Mouse (Mus musculus) forebrain, embryonic 16.5 days (tissue): ENCODE data around the gene Clec16a. TPM values are rescaled to one million over a fixed set of nuclear protein-coding genes. Genes with fewer than 3 reads are reported as not detected.
A peak's percentile ranks its signal among the peaks of the same experiment; 100 is the strongest.

ENCODE experiments used
- ATAC-seq: fragments of 200-750 bp; cut with Nextera tagmentation; 2 replicates; pipeline ENCODE4 v1.8.0; 2017; ENCODE audit warnings: mild to moderate bottlenecking, moderate library complexity
- H3K27ac ChIP-seq: fragments of 300-500 bp; sonication (generic); 2 replicates; pipeline ENCODE4 v1.5.1; 2014; ENCODE audit warnings: low read length, control low read depth
- H3K27me3 ChIP-seq: fragments of 300-500 bp; sonication (generic); replicated peaks from 2 replicates; pipeline ENCODE4 v1.6.1; 2014; ENCODE audit warnings: low read length; ENCODE audit not compliant: control insufficient read depth, insufficient read depth
- H3K36me3 ChIP-seq: fragments of 300-500 bp; sonication (generic); 2 replicates; pipeline ENCODE4 v1.6.1; 2014; ENCODE audit not compliant: control insufficient read depth, insufficient read depth
- H3K4me1 ChIP-seq: fragments of 300-500 bp; sonication (generic); replicated peaks from 2 replicates; pipeline ENCODE4 v1.6.1; 2014; ENCODE audit warnings: low read length; ENCODE audit not compliant: control insufficient read depth, insufficient read depth
- H3K4me2 ChIP-seq: fragments of 300-500 bp; sonication (generic); 2 replicates; pipeline ENCODE4 v1.6.1; 2014; ENCODE audit warnings: mild to moderate bottlenecking, low read length, control low read depth
- H3K4me3 ChIP-seq: fragments of 300-500 bp; sonication (generic); replicated peaks from 2 replicates; pipeline ENCODE4 v1.5.1; 2014; ENCODE audit warnings: mild to moderate bottlenecking, low read length, control low read depth
- H3K9ac ChIP-seq: fragments of 300-500 bp; sonication (generic); replicated peaks from 2 replicates; pipeline ENCODE4 v1.6.1; 2014; ENCODE audit warnings: low read depth, low read length, control low read depth
- H3K9me3 ChIP-seq: fragments of 300-500 bp; sonication (generic); 2 replicates; pipeline ENCODE4 v1.6.1; 2016; ENCODE audit warnings: low read length; ENCODE audit not compliant: control insufficient read depth
- WGBS: fragments of 180-500 bp; shearing (Covaris S2); extraction: QIAGEN DNeasy Blood & Tissue Kit; methylation state at CpG from one replicate; pipeline ENCODE4 v1.1.7; 2014; 5-methylcytosine and 5-hydroxymethylcytosine counted together
- polyA plus RNA-seq: library from polyadenylated mRNA; unstranded; fragments of >200 nt; fragmentation: Nextera tagmentation; extraction: Ambion mirVana; gene quantifications from 2 replicates; pipeline ENCODE4 v1.2.1, GENCODE M21; 2015

Clec16a gene
- polyA plus RNA-seq, 1 experiment from 2014 or later: 72.8 TPM

DNA sequence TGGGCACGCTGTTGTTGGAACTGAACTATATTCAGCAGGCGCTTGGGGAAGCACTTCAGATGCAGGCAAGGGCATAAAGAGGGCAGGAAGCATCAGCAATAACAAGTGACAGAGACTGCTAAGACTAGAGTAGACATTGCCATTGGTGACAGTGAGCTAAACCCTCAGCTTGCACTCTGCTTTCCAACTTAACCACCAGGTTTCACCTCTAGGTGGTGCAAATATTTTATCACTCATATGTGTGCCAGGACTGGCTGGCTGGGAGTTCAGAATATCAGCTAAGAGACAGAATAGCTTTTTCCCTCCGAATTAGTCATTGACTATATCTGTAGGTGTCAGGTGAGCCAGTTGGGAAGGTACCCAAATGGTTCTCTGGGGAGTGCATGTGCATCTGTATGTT, 41.4 kb downstream of the Clec16a start:
- no peak overlapping the region for H3K9ac ChIP-seq
- WGBS: 89% methylated on average over 3 of the region's 3 CpGs
- no peak overlapping the region for H3K4me2 ChIP-seq
- H3K36me3 ChIP-seq: 0 out of 2 replicates have a peak, but pooled peaks cover 3% of the 10 kb centered on the region
- no peaks in the 10 kb centered on the region for H3K27me3 ChIP-seq
- H3K4me3 ChIP-seq: no peak overlapping the region
- ATAC-seq: no peak
- no peaks in the 10 kb centered on the region for H3K4me1 ChIP-seq
- no peaks in the 10 kb centered on the region for H3K9me3 ChIP-seq
- H3K27ac ChIP-seq: no peak overlapping the region

DNA sequence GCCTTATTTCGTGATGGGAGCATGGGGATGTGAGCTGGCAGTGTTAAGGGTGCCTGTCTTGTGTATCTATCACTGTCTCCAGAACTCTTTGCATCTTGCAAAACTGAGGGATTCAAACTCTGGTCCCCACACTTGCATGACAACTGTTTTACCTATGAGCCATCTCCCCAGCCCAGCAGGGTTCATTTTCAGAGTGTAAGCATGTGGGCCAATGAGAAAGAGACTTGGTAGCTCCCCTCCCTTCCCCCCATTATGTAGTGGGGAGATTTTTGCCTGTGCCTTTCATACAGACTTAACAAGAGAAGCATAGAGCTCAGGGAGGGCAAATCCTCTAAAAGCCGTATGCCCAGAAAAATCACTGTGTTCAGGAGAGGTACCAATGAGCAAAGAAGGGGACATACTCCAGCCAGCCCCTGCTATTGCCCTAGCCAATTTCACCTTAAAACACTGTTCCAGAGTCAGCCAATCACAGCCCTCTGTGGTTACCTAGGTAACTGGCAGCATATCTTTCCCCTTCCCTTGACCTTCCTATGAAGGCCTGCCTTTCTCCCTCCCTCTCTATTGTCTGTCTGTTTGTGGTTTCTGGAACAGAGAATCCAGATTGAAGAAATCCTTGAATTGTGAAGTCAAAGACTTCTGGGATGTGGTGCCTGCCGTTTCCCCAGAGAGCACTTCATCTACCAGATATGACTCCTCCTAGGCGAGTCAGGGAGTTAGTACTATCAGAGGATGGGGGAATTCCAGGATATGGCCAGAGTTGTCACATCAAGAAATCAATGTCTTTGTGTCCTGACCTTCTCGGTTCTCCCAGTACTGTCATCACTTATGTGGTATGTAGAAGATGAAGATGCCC, 55.0 kb downstream of the Clec16a start:
- Histone ChIP-seq H3K27ac (peak overlapping the region; percentile 10; the same call in 1 of the 2 replicates), H3K27me3 (no peaks in the 10 kb centered on the region), H3K36me3 (peaks cover 10% of the 10 kb centered on the region), H3K4me3 (no peak overlapping the region), H3K4me1 (peaks cover 4% of the 10 kb centered on the region; the same call in 1 of the 2 replicates), H3K4me2 (no peak overlapping the region), H3K9me3 (no peaks in the 10 kb centered on the region), H3K9ac (no peak overlapping the region)
- WGBS: 69% methylated on average over 5 of the region's 5 CpGs
- ATAC-seq: peak; percentile 77

DNA sequence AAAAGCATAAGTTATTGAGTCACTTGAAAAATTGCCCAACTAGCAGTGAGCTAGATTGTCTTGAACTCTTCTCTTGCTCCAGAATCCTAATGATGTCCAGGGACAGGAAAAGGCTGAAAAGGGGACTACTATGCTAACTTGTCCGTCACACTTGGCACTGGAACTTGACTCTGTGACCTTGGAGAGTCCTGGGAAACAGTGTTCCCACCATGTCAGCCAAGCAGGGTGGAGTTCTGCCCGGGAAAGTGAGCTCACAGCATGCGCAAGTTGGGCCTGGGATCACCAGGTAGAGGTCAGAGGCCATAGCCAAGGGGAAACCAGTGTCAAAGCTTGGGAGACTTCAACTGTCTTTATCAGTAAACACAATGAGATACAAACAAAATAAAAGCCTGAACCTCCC, 62.7 kb downstream of the Clec16a start:
- Histone ChIP-seq H3K4me1 (no peaks in the 10 kb centered on the region), H3K27ac (no peak overlapping the region), H3K4me3 (no peak overlapping the region), H3K36me3 (no peaks in the 10 kb centered on the region), H3K9ac (no peak overlapping the region), H3K4me2 (no peak overlapping the region), H3K9me3 (no peaks in the 10 kb centered on the region), H3K27me3 (no peaks in the 10 kb centered on the region)
- no peak for ATAC-seq
- WGBS: 89% methylated on average over 3 of the region's 3 CpGs

DNA sequence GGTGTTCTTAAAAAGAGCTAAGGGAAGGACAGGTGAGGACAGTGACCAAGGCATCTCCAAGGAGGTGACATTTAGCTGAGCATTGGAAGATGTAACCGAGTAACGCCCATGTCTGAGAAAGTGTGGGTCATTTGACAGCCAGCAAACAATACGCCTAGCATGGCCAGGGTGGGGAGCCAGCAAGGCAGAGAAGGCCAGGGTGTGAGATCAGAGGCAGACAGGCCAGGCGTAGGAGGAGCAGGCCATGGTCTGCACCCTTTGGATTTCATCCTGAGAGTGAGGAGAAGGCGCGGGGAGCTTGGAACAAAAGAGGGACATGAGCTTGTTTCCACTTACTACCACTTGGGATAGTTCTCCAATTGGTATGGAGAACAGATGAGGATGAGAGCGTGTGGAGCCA, 64.8 kb downstream of the Clec16a start:
- no peak for ATAC-seq
- no peak overlapping the region for H3K4me3 ChIP-seq
- H3K9me3 ChIP-seq: no peaks in the 10 kb centered on the region
- H3K4me1 ChIP-seq: no peaks in the 10 kb centered on the region
- H3K27me3 ChIP-seq: no peaks in the 10 kb centered on the region
- no peak overlapping the region for H3K4me2 ChIP-seq
- no peak overlapping the region for H3K27ac ChIP-seq
- WGBS: 94% methylated on average over 7 of the region's 7 CpGs
- no peak overlapping the region for H3K9ac ChIP-seq
- 0 out of 2 replicates have a peak, but pooled peaks cover 2% of the 10 kb centered on the region for H3K36me3 ChIP-seq

GRCm38 (mm10) chr16:10610801-10611200, 65.7 kb downstream of the Clec16a start:
- Histone ChIP-seq H3K4me3 (no peak overlapping the region), H3K9me3 (no peaks in the 10 kb centered on the region), H3K27ac (no peak overlapping the region), H3K4me2 (no peak overlapping the region), H3K9ac (no peak overlapping the region), H3K36me3 (0 out of 2 replicates have a peak, but pooled peaks cover 2% of the 10 kb centered on the region), H3K4me1 (no peaks in the 10 kb centered on the region), H3K27me3 (no peaks in the 10 kb centered on the region)
- 93% methylated on average over 6 of the region's 6 CpGs for WGBS
- no peak for ATAC-seq

GRCm38 (mm10) chr16:10611306-10611705, 66.2 kb downstream of the Clec16a start:
- ATAC-seq: no peak
- no peaks in the 10 kb centered on the region for H3K9me3 ChIP-seq
- 89% methylated on average over 4 of the region's 4 CpGs for WGBS
- no peak overlapping the region for H3K4me2 ChIP-seq
- no peaks in the 10 kb centered on the region for H3K27me3 ChIP-seq
- no peaks in the 10 kb centered on the region for H3K4me1 ChIP-seq
- H3K4me3 ChIP-seq: no peak overlapping the region
- no peak overlapping the region for H3K9ac ChIP-seq
- 0 out of 2 replicates have a peak, but pooled peaks cover 5% of the 10 kb centered on the region for H3K36me3 ChIP-seq
- no peak overlapping the region for H3K27ac ChIP-seq

DNA sequence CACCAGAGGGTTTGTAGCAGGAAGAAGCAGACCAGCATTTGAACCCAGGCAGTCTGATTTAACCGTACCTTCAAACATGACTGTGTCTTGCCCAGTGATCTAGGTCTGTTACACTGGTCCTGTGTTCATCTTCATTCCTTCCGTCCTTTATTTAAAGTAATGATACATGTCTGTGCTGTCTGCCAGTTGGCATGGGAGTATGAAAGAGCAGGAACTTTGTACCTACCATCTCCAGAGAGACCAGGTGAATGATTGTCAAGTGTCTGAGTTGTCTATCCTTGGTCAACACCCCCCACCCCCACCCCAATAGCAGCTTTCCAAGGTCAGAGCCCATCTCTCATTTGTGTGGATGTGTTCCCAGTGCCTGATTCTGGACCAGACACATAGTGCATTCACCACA, 68.9 kb downstream of the Clec16a start:
- Histone ChIP-seq H3K27ac (no peak overlapping the region), H3K4me2 (no peak overlapping the region), H3K9ac (no peak overlapping the region), H3K4me3 (no peak overlapping the region), H3K36me3 (0 out of 2 replicates have a peak, but pooled peaks cover 5% of the 10 kb centered on the region), H3K27me3 (no peaks in the 10 kb centered on the region), H3K4me1 (no peaks in the 10 kb centered on the region), H3K9me3 (no peaks in the 10 kb centered on the region)
- 89% methylated on average over 2 of the region's 2 CpGs for WGBS
- ATAC-seq: no peak

DNA sequence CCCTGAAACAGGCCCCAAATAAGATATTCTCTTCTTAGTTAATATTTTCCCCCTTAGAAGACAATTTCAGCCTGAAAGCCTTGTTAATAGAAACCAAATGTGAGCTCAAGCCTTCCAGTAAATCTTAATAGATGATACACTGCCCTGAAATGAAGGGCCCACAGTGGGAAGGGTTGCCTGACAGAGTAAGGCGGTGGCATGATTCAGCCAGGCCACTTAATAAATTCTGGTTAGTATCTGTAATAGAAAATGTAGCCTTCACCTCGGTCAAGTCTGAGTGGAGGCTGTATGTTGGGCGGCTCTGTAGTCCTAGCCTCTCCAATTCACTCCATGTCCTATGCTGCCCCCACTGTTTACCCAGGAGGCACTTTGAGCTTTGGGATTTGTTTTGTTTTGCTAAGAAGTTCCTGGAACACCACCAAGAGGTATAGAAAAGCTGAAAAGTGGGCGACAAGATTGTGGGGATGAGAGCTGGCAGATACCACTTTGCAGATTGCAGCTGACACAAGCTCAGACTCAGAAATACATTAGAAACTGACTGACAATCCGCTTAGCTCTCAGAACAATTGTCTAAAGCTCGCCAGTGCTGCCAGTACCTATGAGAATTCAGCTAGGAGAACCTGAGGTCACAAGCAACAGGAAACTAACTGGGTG, 75.9 kb downstream of the Clec16a start:
- ATAC-seq: no peak

DNA sequence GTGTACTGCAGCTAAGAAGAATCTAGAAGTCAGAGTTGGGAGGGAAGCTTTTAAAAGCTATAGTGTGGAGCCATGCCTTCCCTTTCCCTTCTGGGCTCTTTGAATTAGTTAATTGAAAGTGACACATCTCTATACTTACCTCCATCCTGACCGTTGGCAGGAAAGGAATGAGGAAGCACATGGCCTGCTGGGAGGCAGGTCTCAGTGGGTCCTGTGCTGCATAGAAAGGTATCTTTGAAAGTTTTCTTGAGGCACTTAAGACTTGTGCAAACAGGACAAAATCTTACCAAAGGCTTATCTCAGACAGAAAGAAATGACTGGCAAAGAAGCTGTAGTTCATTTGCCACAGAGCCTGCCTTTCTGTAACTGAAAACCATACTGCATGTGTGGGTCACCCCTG, 76.6 kb downstream of the Clec16a start:
- Histone ChIP-seq H3K4me2 (no peak overlapping the region), H3K9ac (no peak overlapping the region), H3K36me3 (peaks cover 4% of the 10 kb centered on the region; the same call in 1 of the 2 replicates), H3K27me3 (no peaks in the 10 kb centered on the region), H3K27ac (no peak overlapping the region), H3K9me3 (no peaks in the 10 kb centered on the region), H3K4me1 (no peaks in the 10 kb centered on the region), H3K4me3 (no peak overlapping the region)
- ATAC-seq: no peak
- 76% methylated on average over 1 of the region's 1 CpGs for WGBS

More for the DNA sequence above, 75.9 kb downstream of the Clec16a start:
- H3K9me3 ChIP-seq: no peaks in the 10 kb centered on the region
- H3K9ac ChIP-seq: no peak overlapping the region
- H3K27ac ChIP-seq: no peak overlapping the region
- 57% methylated on average over 6 of the region's 6 CpGs for WGBS
- H3K4me3 ChIP-seq: no peak overlapping the region
- no peaks in the 10 kb centered on the region for H3K27me3 ChIP-seq
- no peak overlapping the region for H3K4me2 ChIP-seq
- H3K36me3 ChIP-seq: peaks cover 4% of the 10 kb centered on the region; the same call in 1 of the 2 replicates
- no peaks in the 10 kb centered on the region for H3K4me1 ChIP-seq
